Mouse (Mus musculus): ENCODE results near the gene Gba2. TPM values are rescaled to one million over a fixed set of nuclear protein-coding genes. Genes with fewer than 3 reads are reported as not detected.
"Not testable (repeated sequence)": the region's sequence is repeated elsewhere in the genome, so short reads cannot be mapped to it uniquely, and the experiment has no call there.

Gene Gba2
- polyA plus RNA-seq (2012; rRNA removed), result 15.1 and 16.8 TPM in 2 replicates

- peak; percentile 88 for DNase-seq (ENCODE audit: low spot score)
Observed at GRCm38 (mm10) chr4:43578376-43579204, at the start of gene Gba2, which contains the start of gene Rgp1. Gba2 (minus strand) TSS chr4:43578873. Rgp1 (plus strand) TSS chr4:43578715.

- DNase-seq (ENCODE audit: low spot score), result peak; percentile 3
Observed at GRCm38 (mm10) chr4:43620146-43620778, 41.6 kb upstream of the Gba2 start.

- DNase-seq (ENCODE audit: low spot score), result no peak
Observed at GRCm38 (mm10) chr4:43613060-43613730, 34.5 kb upstream of the Gba2 start.

GRCm38 (mm10) chr4:43612534-43612933 is 33.9 kb upstream of the Gba2 start:
- DNase-seq (ENCODE audit: low spot score), result no peak

- no peak for DNase-seq (ENCODE audit: low spot score)
Observed at GRCm38 (mm10) chr4:43604751-43605685, 26.3 kb upstream of the Gba2 start.

GRCm38 (mm10) chr4:43604099-43604498 is 25.4 kb upstream of the Gba2 start:
- DNase-seq (ENCODE audit: low spot score), result no peak

- no peak for DNase-seq (ENCODE audit: low spot score)
Observed at GRCm38 (mm10) chr4:43600195-43600934, 21.7 kb upstream of the Gba2 start.

GRCm38 (mm10) chr4:43598650-43599380 is 20.1 kb upstream of the Gba2 start:
- DNase-seq (ENCODE audit: low spot score), result no peak

- DNase-seq (ENCODE audit: low spot score), result no peak
Observed at GRCm38 (mm10) chr4:43598200-43598599, 19.5 kb upstream of the Gba2 start.

GRCm38 (mm10) chr4:43596597-43596996 is 17.9 kb upstream of the Gba2 start:
- DNase-seq (ENCODE audit: low spot score), result not testable (repeated sequence)

GRCm38 (mm10) chr4:43593453-43593852 is 14.8 kb upstream of the Gba2 start:
- no peak for DNase-seq (ENCODE audit: low spot score)

- no peak for DNase-seq (ENCODE audit: low spot score)
Observed at GRCm38 (mm10) chr4:43591961-43592360, 13.3 kb upstream of the Gba2 start.

GRCm38 (mm10) chr4:43591543-43591942 is 12.9 kb upstream of the Gba2 start:
- DNase-seq (ENCODE audit: low spot score), result no peak

- no peak for DNase-seq (ENCODE audit: low spot score)
Observed at GRCm38 (mm10) chr4:43587681-43588080, 9.0 kb upstream of the Gba2 start.

- no peak for DNase-seq (ENCODE audit: low spot score)
Observed at GRCm38 (mm10) chr4:43586411-43586810, 7.7 kb upstream of the Gba2 start.

GRCm38 (mm10) chr4:43585682-43586081 is 7.0 kb upstream of the Gba2 start:
- DNase-seq (ENCODE audit: low spot score), result no peak

GRCm38 (mm10) chr4:43584444-43585416 is 6.1 kb upstream of the Gba2 start, which contains the start of gene Msmp:
Msmp (minus strand) TSS chr4:43584494.
- DNase-seq (ENCODE audit: low spot score), result no peak

GRCm38 (mm10) chr4:43583421-43583820 is 4.7 kb upstream of the Gba2 start:
- no peak for DNase-seq (ENCODE audit: low spot score)

GRCm38 (mm10) chr4:43582241-43582640 is 3.6 kb upstream of the Gba2 start:
- DNase-seq (ENCODE audit: low spot score), result no peak
